Mouse (Mus musculus): ENCODE results near the gene Kntc1. TPM values are rescaled to one million over a fixed set of nuclear protein-coding genes. Genes with fewer than 3 reads are reported as not detected.
A peak's percentile ranks its signal among the peaks of the same experiment; 100 is the strongest.

Kntc1 gene
- total and polyA plus RNA-seq, 2 experiments, result 0.26 to 0.37 TPM

GRCm38 (mm10) chr5:123862374-123863350 lies 113.1 kb downstream of the Kntc1 start:
- peak; percentile 87 for DNase-seq (ENCODE audit: extremely low read depth, low read depth, low spot score)
- Histone ChIP-seq H3K36me3 (ENCODE audit: control insufficient read depth, insufficient read depth, low read length) (no peaks in the 10 kb centered on the region), H3K9ac (ENCODE audit: low read depth, low read length) (no peak overlapping the region), H3K27me3 (ENCODE audit: control insufficient read depth, insufficient read depth, low read length) (no peaks in the 10 kb centered on the region), H3K27ac (replicated peaks; ENCODE audit: insufficient read depth, low read depth, low read length) (no peak overlapping the region), H3K4me1 (ENCODE audit: control insufficient read depth, insufficient read depth, low read length) (peaks cover 9% of the 10 kb centered on the region), H3K79me2 (ENCODE audit: control insufficient read depth, insufficient read depth, low read length) (no peaks in the 10 kb centered on the region), H3K4me3 (ENCODE audit: insufficient read depth, low read depth, low read length) (no peak overlapping the region)
- WGBS, result 21% methylated on average over 15 of the region's 15 CpGs
- no peak for TF ChIP-seq CTCF (IDR thresholded peaks at IDR 0.05; ENCODE audit: low read depth, low read length)
- TF ChIP-seq POLR2A (IDR thresholded peaks at IDR 0.05; ENCODE audit: extremely low read depth, insufficient read depth, low read length), result no peak

DNA sequence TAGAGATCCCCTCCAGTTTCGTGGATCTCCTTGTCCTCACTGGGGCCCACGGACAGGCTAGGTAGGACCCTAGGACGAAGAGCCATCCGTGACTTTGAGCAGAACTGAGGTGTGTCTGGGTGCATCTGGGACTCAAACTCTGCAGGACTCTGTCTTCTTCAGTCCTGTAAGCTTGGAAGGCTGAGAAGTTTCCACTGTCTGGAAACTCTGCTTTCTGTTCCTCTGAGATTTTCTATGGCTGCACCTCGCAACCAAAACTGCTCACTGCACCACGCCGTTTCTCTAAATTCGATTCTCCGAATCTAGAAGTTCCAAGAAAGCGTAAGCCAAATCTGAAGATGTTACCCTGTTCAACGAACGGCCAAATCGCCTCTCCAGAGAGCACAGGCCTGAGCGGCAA lies 114.4 kb downstream of the Kntc1 start:
- no peak for TF ChIP-seq CTCF (IDR thresholded peaks at IDR 0.05; ENCODE audit: low read depth, low read length)
- TF ChIP-seq POLR2A (IDR thresholded peaks at IDR 0.05; ENCODE audit: extremely low read depth, insufficient read depth, low read length), result no peak
- no peaks in the 10 kb centered on the region for H3K79me2 ChIP-seq (ENCODE audit: control insufficient read depth, insufficient read depth, low read length)
- no peak overlapping the region for H3K27ac ChIP-seq (replicated peaks; ENCODE audit: insufficient read depth, low read depth, low read length)
- DNase-seq (ENCODE audit: extremely low read depth, low read depth, low spot score), result no peak
- no peaks in the 10 kb centered on the region for H3K36me3 ChIP-seq (ENCODE audit: control insufficient read depth, insufficient read depth, low read length)
- no peaks in the 10 kb centered on the region for H3K27me3 ChIP-seq (ENCODE audit: control insufficient read depth, insufficient read depth, low read length)
- no peak overlapping the region for H3K4me3 ChIP-seq (ENCODE audit: insufficient read depth, low read depth, low read length)
- H3K9ac ChIP-seq (ENCODE audit: low read depth, low read length), result no peak overlapping the region
- 94% methylated on average over 14 of the region's 14 CpGs for WGBS
- peaks cover 9% of the 10 kb centered on the region for H3K4me1 ChIP-seq (ENCODE audit: control insufficient read depth, insufficient read depth, low read length)

DNA sequence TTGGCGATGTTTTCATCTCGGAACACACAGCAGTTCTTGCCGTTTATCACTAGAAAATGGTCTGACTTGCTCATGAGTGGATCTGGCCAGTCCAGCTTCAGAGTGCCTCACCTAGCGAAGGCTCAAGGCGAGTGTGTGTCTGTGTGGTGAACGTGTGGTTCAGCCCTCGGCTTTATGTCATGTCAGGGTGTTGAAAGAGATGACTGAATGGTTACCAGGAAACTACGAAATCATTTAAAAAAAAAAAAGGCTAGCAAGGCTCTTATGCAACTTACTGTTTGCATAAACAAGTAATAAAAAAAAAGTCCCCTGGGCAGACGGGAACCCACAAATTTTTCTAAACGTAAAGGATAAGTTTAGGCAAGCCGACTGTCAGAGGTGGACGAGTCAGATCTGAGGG lies 115.8 kb downstream of the Kntc1 start, which contains the start of gene Hcar2:
Gene Hcar2 (minus strand): TSS at position 135 of the 400 bp plus-strand sequence.
- H3K27me3 ChIP-seq (ENCODE audit: control insufficient read depth, insufficient read depth, low read length), result no peaks in the 10 kb centered on the region
- H3K27ac ChIP-seq (replicated peaks; ENCODE audit: insufficient read depth, low read depth, low read length), result no peak within 1 kb of the TSS
- DNase-seq (ENCODE audit: extremely low read depth, low read depth, low spot score), result peak; percentile 72
- H3K36me3 ChIP-seq (ENCODE audit: control insufficient read depth, insufficient read depth, low read length), result no peaks in the 10 kb centered on the region
- TF ChIP-seq POLR2A (IDR thresholded peaks at IDR 0.05; ENCODE audit: extremely low read depth, insufficient read depth, low read length) (no peak), CTCF (IDR thresholded peaks at IDR 0.05; ENCODE audit: low read depth, low read length) (no peak)
- peaks cover 9% of the 10 kb centered on the region for H3K4me1 ChIP-seq (ENCODE audit: control insufficient read depth, insufficient read depth, low read length)
- WGBS, result 34% methylated on average over 12 of the region's 12 CpGs
- H3K4me3 ChIP-seq (ENCODE audit: insufficient read depth, low read depth, low read length), result no peak within 1 kb of the TSS
- H3K9ac ChIP-seq (ENCODE audit: low read depth, low read length), result no peak within 1 kb of the TSS
- H3K79me2 ChIP-seq (ENCODE audit: control insufficient read depth, insufficient read depth, low read length), result no peaks in the 10 kb centered on the region

- 82% methylated on average over 4 of the region's 4 CpGs for WGBS
- no peaks in the 10 kb centered on the region for H3K79me2 ChIP-seq (ENCODE audit: control insufficient read depth, insufficient read depth, low read length)
These were observed 116.9 kb downstream of the Kntc1 start for GRCm38 (mm10) chr5:123866457-123866856.

DNA sequence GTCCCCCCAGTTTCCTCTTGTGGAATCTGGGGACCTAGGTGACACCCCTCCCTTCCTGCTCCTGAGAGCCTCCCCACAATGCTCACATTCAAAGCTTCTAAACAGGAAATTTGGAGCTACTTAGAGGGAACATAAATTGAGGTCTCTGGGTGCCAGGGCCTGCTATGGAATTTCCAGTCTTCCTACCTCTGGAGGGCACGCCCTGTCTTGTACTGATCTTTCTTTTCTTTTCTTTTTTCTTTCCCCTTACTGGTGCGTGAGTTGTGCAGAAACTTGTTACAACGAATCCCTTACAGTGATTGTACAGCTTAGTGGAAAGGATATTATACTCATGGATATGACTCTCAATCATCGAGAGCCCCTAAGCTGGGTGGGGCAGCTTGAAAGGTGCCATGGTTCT lies 120.1 kb downstream of the Kntc1 start:
- Histone ChIP-seq H3K79me2 (ENCODE audit: control insufficient read depth, insufficient read depth, low read length) (no peaks in the 10 kb centered on the region), H3K4me3 (ENCODE audit: insufficient read depth, low read depth, low read length) (no peak overlapping the region), H3K4me1 (ENCODE audit: control insufficient read depth, insufficient read depth, low read length) (peaks cover 6% of the 10 kb centered on the region), H3K27me3 (ENCODE audit: control insufficient read depth, insufficient read depth, low read length) (no peaks in the 10 kb centered on the region), H3K36me3 (ENCODE audit: control insufficient read depth, insufficient read depth, low read length) (no peaks in the 10 kb centered on the region), H3K9ac (ENCODE audit: low read depth, low read length) (no peak overlapping the region), H3K27ac (replicated peaks; ENCODE audit: insufficient read depth, low read depth, low read length) (no peak overlapping the region)
- 95% methylated on average over 4 of the region's 4 CpGs for WGBS
- no peak for DNase-seq (ENCODE audit: extremely low read depth, low read depth, low spot score)
- TF ChIP-seq POLR2A (IDR thresholded peaks at IDR 0.05; ENCODE audit: extremely low read depth, insufficient read depth, low read length), result no peak
- no peak for TF ChIP-seq CTCF (IDR thresholded peaks at IDR 0.05; ENCODE audit: low read depth, low read length)

More at GRCm38 (mm10) chr5:123866457-123866856, 116.9 kb downstream of the Kntc1 start:
- peaks cover 9% of the 10 kb centered on the region for H3K4me1 ChIP-seq (ENCODE audit: control insufficient read depth, insufficient read depth, low read length)
- TF ChIP-seq CTCF (IDR thresholded peaks at IDR 0.05; ENCODE audit: low read depth, low read length) (no peak), POLR2A (IDR thresholded peaks at IDR 0.05; ENCODE audit: extremely low read depth, insufficient read depth, low read length) (no peak)
- no peaks in the 10 kb centered on the region for H3K36me3 ChIP-seq (ENCODE audit: control insufficient read depth, insufficient read depth, low read length)
- H3K27ac ChIP-seq (replicated peaks; ENCODE audit: insufficient read depth, low read depth, low read length), result no peak overlapping the region
- DNase-seq (ENCODE audit: extremely low read depth, low read depth, low spot score), result no peak
- no peaks in the 10 kb centered on the region for H3K27me3 ChIP-seq (ENCODE audit: control insufficient read depth, insufficient read depth, low read length)
- no peak overlapping the region for H3K9ac ChIP-seq (ENCODE audit: low read depth, low read length)
- H3K4me3 ChIP-seq (ENCODE audit: insufficient read depth, low read depth, low read length), result no peak overlapping the region

Other genes starting within 250 kb of the Kntc1 start
- gene B3gnt4, start 239.3 kb upstream of the Kntc1 start, total RNA-seq (2014; rRNA removed), result not detected in 2 replicates
- not detected in 2 replicates for gene B3gnt4, start 239.3 kb upstream of the Kntc1 start, polyA plus RNA-seq (2012; rRNA removed)
- gene Diablo, start 225.5 kb upstream of the Kntc1 start, total RNA-seq (2014; rRNA removed), result 28.1 and 32.8 TPM in 2 replicates
- gene Diablo, start 225.5 kb upstream of the Kntc1 start, polyA plus RNA-seq (2012; rRNA removed), result 25.9 and 31.4 TPM in 2 replicates
- gene Gm49027, start 224.2 kb upstream of the Kntc1 start, total RNA-seq (2014; rRNA removed), result 0.07 TPM in 1 of 2 replicates, not detected in the other
- gene Gm49027, start 224.2 kb upstream of the Kntc1 start, polyA plus RNA-seq (2012; rRNA removed), result 0.54 and 0.76 TPM in 2 replicates
- 15.4 and 19.7 TPM in 2 replicates for gene Vps33a, start 176.7 kb upstream of the Kntc1 start, total RNA-seq (2014; rRNA removed)
- 10.0 and 10.5 TPM in 2 replicates for gene Vps33a, start 176.7 kb upstream of the Kntc1 start, polyA plus RNA-seq (2012; rRNA removed)
- 18.5 and 25.2 TPM in 2 replicates for gene Clip1, start 65.1 kb upstream of the Kntc1 start, total RNA-seq (2014; rRNA removed)
- 10.9 and 11.8 TPM in 2 replicates for gene Clip1, start 65.1 kb upstream of the Kntc1 start, polyA plus RNA-seq (2012; rRNA removed)
- gene Zcchc8, start 28.6 kb upstream of the Kntc1 start, total RNA-seq (2014; rRNA removed), result 9.0 and 12.1 TPM in 2 replicates
- 9.6 and 12.7 TPM in 2 replicates for gene Zcchc8, start 28.6 kb upstream of the Kntc1 start, polyA plus RNA-seq (2012; rRNA removed)
- gene Rsrc2, start 302 bp upstream of the Kntc1 start, total RNA-seq (2014; rRNA removed), result 29.1 and 44.2 TPM in 2 replicates
- gene Rsrc2, start 302 bp upstream of the Kntc1 start, polyA plus RNA-seq (2012; rRNA removed), result 3.7 and 7.0 TPM in 2 replicates
- gene Hcar2, start 115.8 kb downstream of the Kntc1 start, total RNA-seq (2014; rRNA removed), result 0.18 and 1.1 TPM in 2 replicates
- 0.25 and 0.32 TPM in 2 replicates for gene Hcar2, start 115.8 kb downstream of the Kntc1 start, polyA plus RNA-seq (2012; rRNA removed)
- gene Hcar1, start 130.3 kb downstream of the Kntc1 start, total RNA-seq (2014; rRNA removed), result under 0.01 and 0.09 TPM in 2 replicates
- gene Hcar1, start 130.3 kb downstream of the Kntc1 start, polyA plus RNA-seq (2012; rRNA removed), result 0.04 TPM in 1 of 2 replicates, not detected in the other
- gene Denr, start 157.5 kb downstream of the Kntc1 start, total RNA-seq (2014; rRNA removed), result 12.5 and 15.5 TPM in 2 replicates
- gene Denr, start 157.5 kb downstream of the Kntc1 start, polyA plus RNA-seq (2012; rRNA removed), result 27.5 and 37.9 TPM in 2 replicates
- 1.2 TPM in 1 of 2 replicates, not detected in the other for gene Gm43518, start 177.7 kb downstream of the Kntc1 start, total RNA-seq (2014; rRNA removed)
- gene Gm43518, start 177.7 kb downstream of the Kntc1 start, polyA plus RNA-seq (2012; rRNA removed), result 0.31 TPM in 1 of 2 replicates, not detected in the other
- 2.1 and 2.2 TPM in 2 replicates for gene Ccdc62, start 181.0 kb downstream of the Kntc1 start, total RNA-seq (2014; rRNA removed)
- 1.8 and 3.2 TPM in 2 replicates for gene Ccdc62, start 181.0 kb downstream of the Kntc1 start, polyA plus RNA-seq (2012; rRNA removed)
- gene Hip1r, start 223.9 kb downstream of the Kntc1 start, total RNA-seq (2014; rRNA removed), result 9.1 and 9.7 TPM in 2 replicates
- 9.2 and 11.5 TPM in 2 replicates for gene Hip1r, start 223.9 kb downstream of the Kntc1 start, polyA plus RNA-seq (2012; rRNA removed)

Data from liver, adult 2 months (tissue).